Mouse (Mus musculus) kidney, postnatal 14 days (tissue): ENCODE data around the gene Oca2.

Experiments used
- DNase-seq: peaks from one replicate; pipeline ENCODE4 v3.0.0; 2022; ENCODE audit warnings: mixed read lengths

Oca2 gene

GRCm38 (mm10) chr7:56239543-56239942 lies at the start of gene Oca2:
Gene Oca2, plus strand, starts transcription at chr7:56239760.
- no peak for DNase-seq

- DNase-seq: no peak
Observed at GRCm38 (mm10) chr7:56191041-56191440, 48.5 kb upstream of the Oca2 start.

GRCm38 (mm10) chr7:56191661-56192060 lies 47.9 kb upstream of the Oca2 start:
- DNase-seq: no peak

- no peak for DNase-seq
Observed at GRCm38 (mm10) chr7:56201483-56202218, 37.9 kb upstream of the Oca2 start.

GRCm38 (mm10) chr7:56202843-56203242 lies 36.7 kb upstream of the Oca2 start:
- no peak for DNase-seq

GRCm38 (mm10) chr7:56203286-56203685 lies 36.3 kb upstream of the Oca2 start:
- DNase-seq: no peak

- DNase-seq: no peak
Observed at GRCm38 (mm10) chr7:56204877-56205276, 34.7 kb upstream of the Oca2 start.

- no peak for DNase-seq
Observed at GRCm38 (mm10) chr7:56220811-56221210, 18.7 kb upstream of the Oca2 start.

GRCm38 (mm10) chr7:56235794-56236423 lies 3.7 kb upstream of the Oca2 start:
- DNase-seq: no peak

GRCm38 (mm10) chr7:56236617-56237016 lies 2.9 kb upstream of the Oca2 start:
- no peak for DNase-seq

- no peak for DNase-seq
Observed at GRCm38 (mm10) chr7:56254568-56254967, 15.0 kb downstream of the Oca2 start.

- no peak for DNase-seq
Observed at GRCm38 (mm10) chr7:56257875-56258441, 18.4 kb downstream of the Oca2 start.

- no peak for DNase-seq
Observed at GRCm38 (mm10) chr7:56277506-56277905, 37.9 kb downstream of the Oca2 start.

- peak; percentile 54 for DNase-seq
Observed at GRCm38 (mm10) chr7:56291468-56292115, 52.0 kb downstream of the Oca2 start.

- no peak for DNase-seq
Observed at GRCm38 (mm10) chr7:56304408-56304807, 64.8 kb downstream of the Oca2 start.

GRCm38 (mm10) chr7:56314358-56314757 lies 74.8 kb downstream of the Oca2 start:
- DNase-seq: no peak

- DNase-seq: no peak
Observed at GRCm38 (mm10) chr7:56315630-56316529, 76.3 kb downstream of the Oca2 start.

GRCm38 (mm10) chr7:56327738-56328137 lies 88.2 kb downstream of the Oca2 start:
- no peak for DNase-seq

GRCm38 (mm10) chr7:56348528-56348927 lies 109.0 kb downstream of the Oca2 start:
- peak; percentile 2 for DNase-seq

- no peak for DNase-seq
Observed at GRCm38 (mm10) chr7:56356658-56357342, 117.2 kb downstream of the Oca2 start.

GRCm38 (mm10) chr7:56381750-56382421 lies 142.3 kb downstream of the Oca2 start:
- DNase-seq: no peak
